Mouse (Mus musculus) intestine, embryonic 15.5 days (tissue): ENCODE measurements at regions not wholly inside any gene's neighbourhood (a gene's known extent, or its start where the extent isn't known, plus 50 kb on each side); places are given as distances from the start of the nearest gene placed in this dataset.
"Not testable (repeated sequence)": the region's sequence is repeated elsewhere in the genome, so short reads cannot be mapped to it uniquely, and the experiment has no call there.

Source experiments
- ATAC-seq: fragments of 200-750 bp; cut with Nextera tagmentation; 2 replicates; pipeline ENCODE4 v1.8.0; 2017; ENCODE audit warnings: moderate TSS enrichment, moderate library complexity
- H3K27ac ChIP-seq: fragments of 300-500 bp; sonication (generic); 2 replicates; pipeline ENCODE4 v1.5.1; 2015; ENCODE audit warnings: mild to moderate bottlenecking, inconsistent platforms
- H3K27me3 ChIP-seq: fragments of 300-500 bp; sonication (generic); replicated peaks from 2 replicates; pipeline ENCODE4 v1.6.1; 2015; ENCODE audit warnings: inconsistent platforms
- H3K36me3 ChIP-seq: fragments of 300-500 bp; sonication (generic); 2 replicates; pipeline ENCODE4 v1.6.1; 2015; ENCODE audit warnings: inconsistent platforms
- H3K4me1 ChIP-seq: fragments of 300-500 bp; sonication (generic); replicated peaks from 2 replicates; pipeline ENCODE4 v1.6.1; 2015; ENCODE audit warnings: inconsistent platforms
- H3K4me2 ChIP-seq: fragments of 300-500 bp; sonication (generic); replicated peaks from 2 replicates; pipeline ENCODE4 v1.6.1; 2015; ENCODE audit warnings: mild to moderate bottlenecking, inconsistent platforms
- H3K4me3 ChIP-seq: fragments of 300-500 bp; sonication (generic); replicated peaks from 2 replicates; pipeline ENCODE4 v1.5.1; 2015; ENCODE audit warnings: inconsistent platforms
- H3K9ac ChIP-seq: fragments of 300-500 bp; sonication (generic); 2 replicates; pipeline ENCODE4 v1.6.1; 2015; ENCODE audit warnings: inconsistent platforms
- H3K9me3 ChIP-seq: fragments of 300-500 bp; sonication (generic); 2 replicates; pipeline ENCODE4 v1.6.1; 2016; ENCODE audit warnings: inconsistent platforms
- WGBS: fragments of 180-500 bp; shearing (Covaris S2); methylation state at CpG from one replicate; pipeline ENCODE4 v1.1.7; 2015; 5-methylcytosine and 5-hydroxymethylcytosine counted together

- Histone ChIP-seq H3K27me3 (no peaks in the 10 kb centered on the region), H3K4me1 (no peaks in the 10 kb centered on the region), H3K9ac (no peak overlapping the region), H3K4me2 (no peak overlapping the region), H3K36me3 (no peaks in the 10 kb centered on the region), H3K4me3 (no peak overlapping the region), H3K9me3 (no peaks in the 10 kb centered on the region), H3K27ac (no peak overlapping the region)
- 65% methylated on average over 3 of the region's 3 CpGs for WGBS
- no peak for ATAC-seq
These were observed 705.2 kb downstream of the Rapgef2 start for GRCm38 (mm10) chr3:78581100-78581499.

GRCm38 (mm10) chr3:78575667-78576464 lies 710.5 kb downstream of the Rapgef2 start:
- no peak for ATAC-seq
- 10% methylated on average over 2 of the region's 2 CpGs for WGBS
- Histone ChIP-seq H3K4me3 (no peak overlapping the region), H3K4me1 (no peaks in the 10 kb centered on the region), H3K27me3 (no peaks in the 10 kb centered on the region), H3K4me2 (no peak overlapping the region), H3K9me3 (no peaks in the 10 kb centered on the region), H3K27ac (no peak overlapping the region), H3K36me3 (no peaks in the 10 kb centered on the region), H3K9ac (no peak overlapping the region)

GRCm38 (mm10) chr3:78574807-78575206 lies 711.5 kb downstream of the Rapgef2 start:
- no peak overlapping the region for H3K27ac ChIP-seq
- H3K36me3 ChIP-seq = no peaks in the 10 kb centered on the region
- no peaks in the 10 kb centered on the region for H3K9me3 ChIP-seq
- H3K27me3 ChIP-seq = no peaks in the 10 kb centered on the region
- no peaks in the 10 kb centered on the region for H3K4me1 ChIP-seq
- no peak overlapping the region for H3K9ac ChIP-seq
- WGBS = 73% methylated on average over 3 of the region's 3 CpGs
- H3K4me2 ChIP-seq = no peak overlapping the region
- no peak overlapping the region for H3K4me3 ChIP-seq
- no peak for ATAC-seq

GRCm38 (mm10) chr3:78573299-78573698 lies 713.0 kb downstream of the Rapgef2 start:
- H3K9me3 ChIP-seq = no peaks in the 10 kb centered on the region
- H3K4me3 ChIP-seq = no peak overlapping the region
- H3K4me1 ChIP-seq = no peaks in the 10 kb centered on the region
- H3K4me2 ChIP-seq = no peak overlapping the region
- H3K36me3 ChIP-seq = no peaks in the 10 kb centered on the region
- H3K27me3 ChIP-seq = no peaks in the 10 kb centered on the region
- no peak overlapping the region for H3K27ac ChIP-seq
- 78% methylated on average over 6 of the region's 6 CpGs for WGBS
- H3K9ac ChIP-seq = no peak overlapping the region
- ATAC-seq = no peak

DNA sequence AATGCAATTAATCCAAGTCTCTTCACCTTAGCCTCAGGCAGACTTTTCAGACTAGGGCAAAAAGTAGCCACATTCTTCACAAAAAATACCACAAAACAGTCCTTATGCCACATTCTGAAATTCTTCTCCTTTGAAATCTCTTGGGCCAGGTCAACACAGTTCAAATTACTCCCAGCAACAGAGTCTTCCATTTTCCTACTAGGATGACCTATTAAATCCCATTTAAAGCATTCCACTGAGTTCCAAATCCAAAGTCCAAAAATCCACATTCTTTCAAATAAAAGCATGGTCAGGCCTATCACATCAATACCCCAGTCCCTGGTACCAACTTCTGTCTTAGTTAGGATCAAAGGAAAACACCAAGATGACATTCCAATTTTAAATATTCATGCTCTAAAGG lies 721.4 kb downstream of the Rapgef2 start:
- H3K4me1 ChIP-seq, H3K9me3 ChIP-seq, H3K9ac ChIP-seq, ATAC-seq, H3K4me2 ChIP-seq, H3K36me3 ChIP-seq, H3K4me3 ChIP-seq, H3K27me3 ChIP-seq, H3K27ac ChIP-seq: not testable (repeated sequence)
